Mouse (Mus musculus): ENCODE results near the gene Gabra2. TPM values are rescaled to one million over a fixed set of nuclear protein-coding genes. Genes with fewer than 3 reads are reported as not detected.

The Gabra2 gene
- not detected for polyA plus RNA-seq (2014; fragmentation: Illumina TruSeq; extraction: RNeasy Lipid Tissue Mini Kit (QIAGEN cat#74804); ENCODE audit: low read depth, low replicate concordance)

GRCm38 (mm10) chr5:71095725-71096607 lies at the start of gene Gabra2:
Gene Gabra2, minus strand, starts transcription at chr5:71095849.

Measured in kidney, adult 10 weeks (tissue).